Mouse (Mus musculus) heart, adult 2 months (tissue): Measurements from ENCODE around the gene Gm19935. TPM values are rescaled to one million over a fixed set of nuclear protein-coding genes. Genes with fewer than 3 reads are reported as not detected.

ENCODE experiments used
- DNase-seq, 2 experiments: peaks; one replicate each; pipeline ENCODE4 v3.0.0; 2021
- H3K27ac ChIP-seq: fragments of 200-600 bp; 2 replicates; pipeline ENCODE4 v1.8.1; 2022
- H3K27me3 ChIP-seq: fragments of 200-500 bp; 2 replicates; pipeline ENCODE4 v1.6.1; 2012; ENCODE audit warnings: mild to moderate bottlenecking, low read length, inconsistent platforms, mixed read lengths; ENCODE audit not compliant: control insufficient read depth, insufficient read depth
- H3K36me3 ChIP-seq: fragments of 200-500 bp; 2 replicates; pipeline ENCODE4 v1.6.1; 2012; ENCODE audit warnings: low read length, inconsistent platforms; ENCODE audit not compliant: control insufficient read depth, insufficient read depth
- H3K4me1 ChIP-seq: fragments of 200-500 bp; 2 replicates; pipeline ENCODE4 v1.6.1; 2011; ENCODE audit warnings: low read length; ENCODE audit not compliant: control insufficient read depth, insufficient read depth
- H3K4me3 ChIP-seq: fragments of 200-600 bp; 2 replicates; pipeline ENCODE4 v1.8.1; 2022
- H3K79me2 ChIP-seq: fragments of 200-500 bp; replicated peaks from 2 replicates; pipeline ENCODE4 v1.6.1; 2012; ENCODE audit warnings: mild to moderate bottlenecking, inconsistent platforms, low read length, moderate library complexity, mixed read lengths; ENCODE audit not compliant: control insufficient read depth, insufficient read depth
- H3K9ac ChIP-seq: fragments of 200-500 bp; 2 replicates; pipeline ENCODE4 v1.6.1; 2012; ENCODE audit warnings: low read depth, mild to moderate bottlenecking, control low read depth, inconsistent platforms, low read length, mixed read lengths
- CTCF ChIP-seq: fragments of 200-600 bp; IDR thresholded peaks from 2 replicates; pipeline ENCODE4 v1.8.1; 2022; ENCODE audit warnings: antibody characterized with exemption, mild to moderate bottlenecking, moderate library complexity
- EP300 ChIP-seq: fragments of 200-500 bp; IDR thresholded peaks from 2 replicates; pipeline ENCODE4 v1.6.1; 2011; ENCODE audit warnings: low read depth, low read length, control low read depth; ENCODE audit not compliant: insufficient read depth
- POLR2A ChIP-seq: fragments of 200-500 bp; IDR thresholded peaks from 2 replicates; pipeline ENCODE4 v1.6.1; 2011; ENCODE audit warnings: mild to moderate bottlenecking, low read depth, low read length, control low read depth; ENCODE audit not compliant: insufficient read depth
- WGBS: fragments of 180-500 bp; shearing (Covaris S2); methylation state at CpG from one replicate; pipeline ENCODE4 v1.1.7; 2018; 5-methylcytosine and 5-hydroxymethylcytosine counted together
- intact Hi-C: fragments of 180-260 bp; cut with DNase I; formaldehyde crosslinking; loops from one replicate; pipeline ENCODE4 v1.15.1; 2025
- polyA plus RNA-seq: library from polyadenylated mRNA; depleted of rRNA; stranded (reverse); fragments of >200 nt; gene quantifications from 2 replicates; pipeline ENCODE4 v1.2.3, GENCODE M21; 2012
- total RNA-seq, 2 experiments: library from RNA; stranded (reverse); gene quantifications; 2 replicates each; pipeline ENCODE4 v1.2.3; 2021

Gm19935 gene
- total and polyA plus RNA-seq, 3 experiments = 1.2 TPM; not detected in 2

DNA sequence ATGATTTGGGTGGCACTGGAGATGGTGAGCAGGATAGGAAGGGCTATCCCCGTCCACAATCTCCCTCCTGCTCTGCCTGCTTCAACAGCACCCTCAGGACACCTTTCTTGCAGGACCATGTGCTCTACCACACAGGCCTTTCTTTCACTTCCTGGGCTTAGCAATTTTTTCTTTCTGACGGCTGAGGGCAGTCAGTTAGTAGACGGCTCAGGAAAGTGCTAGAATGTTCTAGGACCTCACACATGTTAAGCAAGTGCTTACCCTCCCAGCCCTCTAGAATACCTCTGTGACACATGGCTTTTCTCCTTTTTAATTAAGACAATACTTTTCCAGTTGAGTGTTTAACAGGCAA, 17.1 kb upstream of the Gm19935 start:
- DNase-seq = no peak
- Histone ChIP-seq H3K27me3 (no peaks in the 10 kb centered on the region), H3K4me1 (peaks cover 18% of the 10 kb centered on the region), H3K79me2 (peaks cover 2% of the 10 kb centered on the region; the same call in 1 of the 2 replicates), H3K9ac (no peak overlapping the region), H3K27ac (no peak overlapping the region), H3K36me3 (no peaks in the 10 kb centered on the region), H3K4me3 (no peak overlapping the region)
- WGBS = 72% methylated on average over 3 of the region's 3 CpGs
- intact Hi-C loops = no loop called here
- TF ChIP-seq POLR2A (no peak), EP300 (no peak), CTCF (no peak)

DNA sequence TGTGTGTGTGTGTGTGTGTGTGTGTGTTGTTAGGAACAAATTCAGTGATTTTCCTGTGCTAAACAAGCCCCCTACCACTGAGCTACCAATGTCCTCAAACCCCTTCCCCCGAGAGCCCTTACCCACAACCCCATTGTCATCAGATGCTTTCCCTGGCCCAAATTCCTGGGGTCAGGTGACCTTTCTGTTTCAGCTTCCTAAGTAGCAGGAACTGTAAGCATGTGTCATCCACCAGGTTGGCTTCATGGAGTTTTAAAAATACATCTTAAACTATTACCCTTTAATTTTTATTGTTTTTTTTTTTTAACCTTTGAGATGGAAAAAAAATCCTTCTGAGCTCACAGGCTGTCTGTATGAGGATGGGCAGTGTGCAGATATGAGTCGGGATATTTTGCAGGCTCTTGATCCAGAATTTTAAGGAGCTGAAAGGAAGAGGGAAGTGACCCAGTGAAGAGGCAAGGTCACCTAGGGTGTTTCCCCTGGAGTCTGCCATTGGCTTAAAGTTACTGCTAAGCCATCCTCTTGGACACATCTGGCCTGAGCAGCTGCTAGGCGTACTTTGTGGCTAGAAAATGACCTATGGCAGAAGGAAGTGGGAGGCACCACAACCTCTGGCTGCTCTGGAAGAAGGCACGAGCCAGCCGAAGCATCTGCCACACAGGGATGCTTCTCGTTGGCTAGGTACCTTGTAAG, 16.6 kb upstream of the Gm19935 start:
- H3K4me3 ChIP-seq = no peak overlapping the region
- WGBS = 37% methylated on average over 6 of the region's 6 CpGs
- peaks cover 2% of the 10 kb centered on the region; the same call in 1 of the 2 replicates for H3K79me2 ChIP-seq
- peak in 1 of 2 experiments; percentile 42 for DNase-seq
- TF ChIP-seq EP300 = 0 out of 2 replicates have a peak, but pooled peaks have one; percentile 26
- TF ChIP-seq CTCF = no peak
- H3K4me1 ChIP-seq = peaks cover 18% of the 10 kb centered on the region
- H3K36me3 ChIP-seq = no peaks in the 10 kb centered on the region
- H3K27ac ChIP-seq = no peak overlapping the region
- no peaks in the 10 kb centered on the region for H3K27me3 ChIP-seq
- intact Hi-C loops = no loop called here
- H3K9ac ChIP-seq = no peak overlapping the region

DNA sequence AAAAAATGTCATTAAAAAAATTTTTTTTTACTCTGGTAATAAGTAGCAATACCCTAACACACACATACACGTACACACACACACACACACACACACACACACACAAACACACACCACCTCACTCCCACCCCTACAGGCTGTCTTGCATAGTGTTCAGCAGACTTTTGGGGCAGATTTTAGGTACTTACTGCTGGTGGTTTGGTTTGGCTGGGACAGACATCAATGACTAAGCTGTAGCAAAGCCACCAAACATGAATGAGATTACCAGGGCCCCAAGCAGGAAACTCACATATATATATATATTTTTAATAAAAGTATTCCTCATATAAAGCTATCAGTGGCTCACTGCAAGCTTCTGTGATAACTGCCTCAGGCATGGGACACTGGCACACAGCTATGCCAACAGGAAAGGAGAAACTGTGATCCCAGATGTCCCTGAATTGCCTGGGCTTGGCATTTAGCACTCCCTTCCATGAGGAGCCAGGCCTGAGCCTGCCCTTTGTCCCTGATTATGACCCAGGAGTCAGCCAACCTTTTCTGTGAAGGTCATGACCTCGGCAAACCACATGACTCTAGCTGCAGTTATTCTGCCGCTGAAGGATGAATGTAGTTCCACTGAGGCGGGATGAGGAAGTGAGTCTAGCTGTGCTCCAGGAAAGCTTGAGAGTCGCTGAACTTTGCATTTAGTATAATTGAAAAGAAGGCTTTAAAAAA, 15.5 kb upstream of the Gm19935 start:
- 45% methylated on average over 5 of the region's 5 CpGs for WGBS

DNA sequence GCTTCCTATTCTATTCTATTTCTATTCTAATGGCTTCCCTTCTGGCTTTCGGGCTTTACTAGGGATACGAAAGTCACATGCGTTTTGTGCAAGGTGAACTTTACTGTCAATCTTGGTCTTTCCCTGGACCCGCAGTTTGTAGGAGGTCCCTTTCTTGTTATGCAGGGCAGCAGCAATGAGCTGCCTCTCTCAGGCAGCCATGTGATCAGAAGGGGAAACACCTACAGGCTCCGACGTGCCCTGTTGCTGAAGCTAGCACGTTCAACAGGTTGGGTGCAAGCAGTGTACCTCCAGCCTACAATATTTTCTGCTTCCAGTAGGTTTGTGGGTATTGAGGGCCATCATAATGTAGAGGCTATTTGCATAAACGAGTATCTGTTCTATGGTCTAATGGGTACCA, 13.8 kb upstream of the Gm19935 start:
- Histone ChIP-seq H3K27ac (peak overlapping the region; percentile 21), H3K79me2 (peaks cover 2% of the 10 kb centered on the region; the same call in 1 of the 2 replicates), H3K4me3 (no peak overlapping the region), H3K9ac (no peak overlapping the region), H3K36me3 (no peaks in the 10 kb centered on the region), H3K4me1 (peaks cover 18% of the 10 kb centered on the region), H3K27me3 (no peaks in the 10 kb centered on the region)
- intact Hi-C loops = no loop called here
- 36% methylated on average over 8 of the region's 8 CpGs for WGBS
- no peak for DNase-seq
- no peak for TF ChIP-seq POLR2A
- TF ChIP-seq EP300 = no peak
- no peak for TF ChIP-seq CTCF

More for the DNA sequence above, 15.5 kb upstream of the Gm19935 start:
- peaks cover 2% of the 10 kb centered on the region; the same call in 1 of the 2 replicates for H3K79me2 ChIP-seq
- peak overlapping the region; percentile 15; the same call in 1 of the 2 replicates for H3K27ac ChIP-seq
- DNase-seq = peak in 1 of 2 experiments; percentile 38
- H3K9ac ChIP-seq = no peak overlapping the region
- TF ChIP-seq POLR2A (no peak), EP300 (peak; percentile 57; the same call in 1 of the 2 replicates)
- no peak overlapping the region for H3K4me3 ChIP-seq
- peaks cover 18% of the 10 kb centered on the region for H3K4me1 ChIP-seq
- intact Hi-C loops = no loop called here
- no peaks in the 10 kb centered on the region for H3K27me3 ChIP-seq
- no peaks in the 10 kb centered on the region for H3K36me3 ChIP-seq

- TF ChIP-seq EP300 (no peak), CTCF (no peak), POLR2A (no peak)
- peak overlapping the region; percentile 26 for H3K27ac ChIP-seq
- H3K9ac ChIP-seq = no peak overlapping the region
- no peak for DNase-seq
- WGBS = 56% methylated on average over 1 of the region's 1 CpGs
- H3K79me2 ChIP-seq = no peaks in the 10 kb centered on the region
- no peaks in the 10 kb centered on the region for H3K36me3 ChIP-seq
- no peaks in the 10 kb centered on the region for H3K27me3 ChIP-seq
- H3K4me3 ChIP-seq = no peak overlapping the region; the same call in 1 of the 2 replicates
- intact Hi-C loops = loop anchor here (1.0 to 2.0 kb wide), 3 partner anchors 47 to 189 kb away; no protein-coding TSS in a partner anchor
- peaks cover 18% of the 10 kb centered on the region for H3K4me1 ChIP-seq
Measured at GRCm38 (mm10) chr8:90829825-90830224, 12.6 kb upstream of the Gm19935 start.
